Mouse (Mus musculus) Patski (cell line): ENCODE data around the gene Gsk3b. TPM values are rescaled to one million over a fixed set of nuclear protein-coding genes. Genes with fewer than 3 reads are reported as not detected.

ENCODE experiments used
- ATAC-seq: fragments of 100-300 bp; one replicate; pipeline ENCODE4 v1.8.0; 2021
- CTCF ChIA-PET: fragments of 350-600 bp; sonication (Branson Sonifier 250); formaldehyde crosslinking; loops from one replicate; lab custom pipeline; 2022; ENCODE audit warnings: inconsistent platforms; lab: Charles Lee
- POLR2A ChIA-PET: fragments of 350-600 bp; sonication (Branson Sonifier 250); formaldehyde crosslinking; loops from one replicate; lab custom pipeline; 2022; ENCODE audit warnings: antibody characterized with exemption, inconsistent platforms; lab: Charles Lee
- DNase-seq: peaks from one replicate; pipeline ENCODE4 v3.0.0-alpha.2; 2011; ENCODE audit warnings: low read depth, low spot score
- H3K27me3 ChIP-seq: fragments of 371-371 bp; one replicate; pipeline ENCODE4 v1.5.1; 2021
- CTCF ChIP-seq: fragments of 100-300 bp; IDR thresholded peaks from one replicate; pipeline ENCODE4 v1.5.1; 2021
- in situ Hi-C: fragments of 300-500 bp; cut with MboI; formaldehyde crosslinking; loops from 3 replicates; pipeline ENCODE4 v1.11.1; 2018; ENCODE audit warnings: low pct_unique_long_range_greater_than_20kb, mixed read lengths
- polyA plus RNA-seq: library from polyadenylated mRNA; unstranded; gene quantifications from one replicate; pipeline ENCODE4 v1.2.3, GENCODE M21; 2021

Gsk3b gene
- polyA plus RNA-seq, 1 experiment from 2014 or later: 43.9 TPM

- in situ Hi-C loops: no loop called here
- no peak for DNase-seq
- POLR2A ChIA-PET: no interaction called here
- TF ChIP-seq CTCF: no peak
- ATAC-seq: no peak
- CTCF ChIA-PET: no interaction called here
- H3K27me3 ChIP-seq: no peaks in the 10 kb centered on the region
Observed at GRCm38 (mm10) chr16:38271601-38272000, 182.8 kb downstream of the Gsk3b start.

DNA sequence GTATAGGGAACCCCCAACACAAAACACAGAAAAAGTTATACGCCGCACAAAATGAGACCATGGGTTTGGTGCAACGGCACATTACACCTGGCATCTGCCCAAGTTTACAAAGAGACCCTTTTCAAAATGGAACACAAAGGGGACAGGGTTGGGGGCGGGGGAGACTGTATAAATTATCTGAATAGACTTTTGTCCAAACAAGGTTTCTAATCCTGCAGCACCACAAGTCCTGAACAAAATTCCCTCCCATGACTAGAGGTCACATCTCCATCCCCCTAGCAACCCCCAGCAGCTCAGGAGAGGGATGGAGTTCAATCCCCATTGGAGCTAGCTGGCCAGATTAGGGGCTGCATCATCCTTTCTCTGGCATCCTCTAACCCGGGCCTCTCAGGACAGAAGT lies 183.7 kb downstream of the Gsk3b start:
- no peaks in the 10 kb centered on the region for H3K27me3 ChIP-seq
- ChIA-PET POLR2A (no interaction called here), CTCF (no interaction called here)
- DNase-seq (no peak), ATAC-seq (no peak)
- no peak for TF ChIP-seq CTCF
- in situ Hi-C loops: no loop called here

GRCm38 (mm10) chr16:38274737-38275136 lies 185.9 kb downstream of the Gsk3b start:
- DNase-seq: no peak
- ATAC-seq: no peak
- in situ Hi-C loops: no loop called here
- POLR2A ChIA-PET: no interaction called here
- H3K27me3 ChIP-seq: no peaks in the 10 kb centered on the region
- CTCF ChIA-PET: no interaction called here
- TF ChIP-seq CTCF: no peak

GRCm38 (mm10) chr16:38279794-38280193 lies 191.0 kb downstream of the Gsk3b start:
- DNase-seq (no peak), ATAC-seq (no peak)
- H3K27me3 ChIP-seq: no peaks in the 10 kb centered on the region
- in situ Hi-C loops: no loop called here
- CTCF ChIA-PET: no interaction called here
- TF ChIP-seq CTCF: no peak
- POLR2A ChIA-PET: no interaction called here

- ATAC-seq (no peak), DNase-seq (no peak)
- in situ Hi-C loops: no loop called here
- no peaks in the 10 kb centered on the region for H3K27me3 ChIP-seq
- POLR2A ChIA-PET: no interaction called here
- CTCF ChIA-PET: no interaction called here
- no peak for TF ChIP-seq CTCF
Observed at GRCm38 (mm10) chr16:38280951-38281350, 192.2 kb downstream of the Gsk3b start.

DNA sequence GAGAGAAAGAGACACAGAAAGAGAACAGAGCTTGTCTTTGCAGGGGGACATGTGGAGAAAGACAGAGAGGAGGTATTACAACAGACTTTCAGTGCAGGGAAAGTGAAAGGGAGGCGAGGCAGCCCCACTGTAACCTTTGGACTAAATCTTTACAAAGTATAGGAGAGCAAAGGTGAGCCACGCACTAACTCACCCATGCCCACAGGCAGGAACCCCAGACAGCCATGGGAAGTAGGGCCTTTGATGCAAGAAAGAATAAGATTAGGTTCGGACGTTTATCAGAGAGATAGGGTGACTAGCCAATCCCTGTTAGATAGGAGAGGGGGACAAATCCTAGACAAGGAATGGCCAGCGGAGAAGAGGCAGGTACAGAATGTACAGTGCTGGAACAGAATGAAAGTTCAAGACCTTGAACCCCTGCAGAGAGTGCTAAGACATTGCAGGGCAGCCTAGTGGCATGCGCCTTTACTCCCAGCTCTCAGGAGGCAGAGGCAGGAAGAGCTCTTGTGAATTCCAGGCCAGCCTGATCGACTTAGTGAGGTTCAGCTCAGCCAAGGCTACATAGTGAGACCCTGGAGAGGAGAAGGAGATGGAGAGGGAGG lies 193.9 kb downstream of the Gsk3b start:
- CTCF ChIA-PET: no interaction called here

DNA sequence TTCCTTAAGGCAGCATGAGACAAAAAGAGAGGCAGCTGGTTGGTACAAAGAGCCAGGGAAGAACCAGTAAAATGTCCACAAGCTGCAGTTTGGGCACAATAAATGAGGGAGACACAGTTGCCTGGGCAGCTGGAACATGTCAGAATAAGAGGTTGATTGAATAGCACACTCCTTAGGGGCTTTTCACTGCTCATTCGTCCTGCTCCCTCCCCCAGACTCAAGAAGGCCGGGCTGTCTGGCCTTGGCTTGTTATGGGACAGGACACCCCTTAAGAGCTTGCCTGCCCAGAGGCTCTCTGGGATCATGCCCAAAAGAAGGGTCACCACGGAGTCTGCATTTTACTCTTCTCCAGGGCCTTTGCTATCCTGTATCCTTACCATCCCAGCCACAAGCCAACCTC lies 194.5 kb downstream of the Gsk3b start:
- POLR2A ChIA-PET: interaction anchor here (0.7 kb wide), 1 partner anchor 240 kb away, joined by 3 read pairs; no protein-coding TSS in a partner anchor
- CTCF ChIA-PET: no interaction called here
- no peak for DNase-seq
- in situ Hi-C loops: no loop called here
- TF ChIP-seq CTCF: no peak
- no peaks in the 10 kb centered on the region for H3K27me3 ChIP-seq
- no peak for ATAC-seq

More for the DNA sequence above, 193.9 kb downstream of the Gsk3b start:
- POLR2A ChIA-PET: no interaction called here
- in situ Hi-C loops: no loop called here
- H3K27me3 ChIP-seq: no peaks in the 10 kb centered on the region
- no peak for DNase-seq
- TF ChIP-seq CTCF: no peak
- no peak for ATAC-seq

GRCm38 (mm10) chr16:38285801-38286200 lies 197.0 kb downstream of the Gsk3b start:
- ATAC-seq (no peak), DNase-seq (no peak)
- no peaks in the 10 kb centered on the region for H3K27me3 ChIP-seq
- in situ Hi-C loops: no loop called here
- TF ChIP-seq CTCF: no peak
- ChIA-PET CTCF (no interaction called here), POLR2A (no interaction called here)

DNA sequence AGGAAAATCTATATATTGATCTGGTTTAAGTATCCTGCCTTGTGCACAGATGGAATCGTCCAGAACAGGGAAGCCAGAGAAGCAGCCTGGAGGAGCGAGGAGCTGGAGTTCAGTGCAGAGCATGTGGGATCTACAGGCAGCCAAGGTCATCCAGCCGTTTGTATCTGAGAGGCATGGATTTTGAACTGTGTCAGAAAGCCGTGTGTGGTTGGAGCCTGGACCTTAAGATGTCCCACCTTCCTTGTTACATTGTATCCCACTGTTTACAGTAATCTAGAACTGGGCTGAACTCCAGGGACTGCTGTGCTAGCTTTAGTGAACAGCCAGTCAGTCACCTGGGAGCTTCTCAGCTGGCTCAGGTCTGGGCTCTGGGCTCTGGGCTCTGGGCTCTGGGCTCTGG lies 197.7 kb downstream of the Gsk3b start:
- ATAC-seq (no peak), DNase-seq (no peak)
- CTCF ChIA-PET: no interaction called here
- in situ Hi-C loops: no loop called here
- H3K27me3 ChIP-seq: no peaks in the 10 kb centered on the region
- no peak for TF ChIP-seq CTCF
- POLR2A ChIA-PET: no interaction called here

- POLR2A ChIA-PET: no interaction called here
Observed at GRCm38 (mm10) chr16:38287357-38287756, 198.6 kb downstream of the Gsk3b start.

DNA sequence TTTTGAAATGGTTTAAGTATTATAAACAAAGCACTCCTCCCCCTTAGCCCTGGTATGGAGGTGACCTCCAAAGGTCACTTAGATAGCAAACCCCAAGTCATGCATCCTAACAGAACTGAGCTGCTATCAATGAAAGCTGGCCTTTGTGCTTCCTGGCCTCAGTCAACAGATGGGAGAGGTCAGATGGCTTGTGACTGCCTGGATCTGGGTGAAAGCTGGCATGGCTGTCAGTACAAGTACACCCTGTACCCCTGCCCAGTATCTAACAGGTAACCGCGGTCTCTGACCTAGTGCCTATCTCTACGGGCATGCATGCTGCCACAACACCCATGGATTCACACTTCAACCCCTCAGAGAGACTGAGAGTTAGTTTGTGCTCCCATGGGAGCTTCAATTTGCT lies 199.0 kb downstream of the Gsk3b start:
- no peak for TF ChIP-seq CTCF
- POLR2A ChIA-PET: no interaction called here
- in situ Hi-C loops: no loop called here
- no peaks in the 10 kb centered on the region for H3K27me3 ChIP-seq
- CTCF ChIA-PET: no interaction called here
- DNase-seq (no peak), ATAC-seq (no peak)

More at GRCm38 (mm10) chr16:38287357-38287756, 198.6 kb downstream of the Gsk3b start:
- ATAC-seq (no peak), DNase-seq (no peak)
- in situ Hi-C loops: no loop called here
- no peaks in the 10 kb centered on the region for H3K27me3 ChIP-seq
- CTCF ChIA-PET: no interaction called here
- no peak for TF ChIP-seq CTCF

- no peak for TF ChIP-seq CTCF
- CTCF ChIA-PET: interaction anchor here (1.1 kb wide), 1 partner anchor 218 kb away, joined by 6 read pairs; no protein-coding TSS in a partner anchor
- H3K27me3 ChIP-seq: no peaks in the 10 kb centered on the region
- ATAC-seq: no peak
- POLR2A ChIA-PET: no interaction called here
- no peak for DNase-seq
- in situ Hi-C loops: no loop called here
Observed at GRCm38 (mm10) chr16:38288851-38289250, 200.1 kb downstream of the Gsk3b start.
